Mouse (Mus musculus) heart, embryonic 13.5 days (tissue): ENCODE measurements around the gene Nmt1. TPM values are rescaled to one million over a fixed set of nuclear protein-coding genes. Genes with fewer than 3 reads are reported as not detected.

Experiments used
- ATAC-seq: fragments of 200-750 bp; cut with Nextera tagmentation; 2 replicates; pipeline ENCODE4 v1.8.0; 2017; ENCODE audit warnings: moderate TSS enrichment; ENCODE audit not compliant: insufficient number of reproducible peaks, low FRiP score, low TSS enrichment; ENCODE audit errors: extremely low read depth
- H3K27ac ChIP-seq: fragments of 300-500 bp; sonication (generic); replicated peaks from 2 replicates; pipeline ENCODE4 v1.5.1; 2015; ENCODE audit warnings: moderate library complexity, mild to moderate bottlenecking, inconsistent platforms
- H3K27me3 ChIP-seq: fragments of 300-500 bp; sonication (generic); replicated peaks from 2 replicates; pipeline ENCODE4 v1.6.1; 2015; ENCODE audit warnings: mild to moderate bottlenecking, inconsistent platforms
- H3K36me3 ChIP-seq: fragments of 300-500 bp; sonication (generic); 2 replicates; pipeline ENCODE4 v1.6.1; 2015; ENCODE audit warnings: mild to moderate bottlenecking, inconsistent platforms
- H3K4me1 ChIP-seq: fragments of 300-500 bp; sonication (generic); 2 replicates; pipeline ENCODE4 v1.6.1; 2015; ENCODE audit warnings: inconsistent platforms
- H3K4me2 ChIP-seq: fragments of 300-500 bp; sonication (generic); 2 replicates; pipeline ENCODE4 v1.6.1; 2015; ENCODE audit warnings: inconsistent platforms, mild to moderate bottlenecking, moderate library complexity
- H3K4me3 ChIP-seq: fragments of 300-500 bp; sonication (generic); 2 replicates; pipeline ENCODE4 v1.5.1; 2015; ENCODE audit warnings: moderate library complexity, mild to moderate bottlenecking, inconsistent platforms
- H3K9ac ChIP-seq: fragments of 300-500 bp; sonication (generic); 2 replicates; pipeline ENCODE4 v1.6.1; 2015; ENCODE audit warnings: inconsistent platforms, mild to moderate bottlenecking, moderate library complexity
- H3K9me3 ChIP-seq: fragments of 300-500 bp; sonication (generic); 2 replicates; pipeline ENCODE4 v1.6.1; 2016; ENCODE audit warnings: inconsistent platforms
- WGBS: fragments of 180-500 bp; shearing (Covaris S2); methylation state at CpG from one replicate; pipeline ENCODE4 v1.1.7; 2015; ENCODE audit warnings: mixed read lengths; 5-methylcytosine and 5-hydroxymethylcytosine counted together
- microRNA-seq: library from miRNA; unstranded; fragments of <30 nt; microRNA quantifications from one replicate; pipeline ENCODE4, GENCODE M21; 2016
- polyA plus RNA-seq: library from polyadenylated mRNA; unstranded; fragments of >200 nt; fragmentation: Nextera tagmentation; extraction: Ambion mirVana; gene quantifications from 2 replicates; pipeline ENCODE4 v1.2.1, GENCODE M21; 2015

Gene Nmt1
- polyA plus RNA-seq, 1 experiment from 2014 or later = 39.7 TPM

GRCm38 (mm10) chr11:103113771-103114170 lies 85.8 kb downstream of the Nmt1 start:
- H3K9me3 ChIP-seq = no peaks in the 10 kb centered on the region
- ATAC-seq = no peak
- WGBS = 79% methylated on average over 4 of the region's 4 CpGs

GRCm38 (mm10) chr11:103114270-103114943 lies 86.4 kb downstream of the Nmt1 start:
- peak overlapping the region; percentile 91 for H3K9ac ChIP-seq
- H3K4me3 ChIP-seq = peak overlapping the region; percentile 73
- peaks cover 3% of the 10 kb centered on the region; the same call in 1 of the 2 replicates for H3K27me3 ChIP-seq
- peak overlapping the region; percentile 82 for H3K4me2 ChIP-seq
- H3K4me1 ChIP-seq = peaks cover 42% of the 10 kb centered on the region
- 84% methylated on average over 11 of the region's 11 CpGs for WGBS
- H3K27ac ChIP-seq = peak overlapping the region; percentile 92
- no peaks in the 10 kb centered on the region for H3K36me3 ChIP-seq
- no peak for ATAC-seq
- H3K9me3 ChIP-seq = no peaks in the 10 kb centered on the region

More at GRCm38 (mm10) chr11:103113771-103114170, 85.8 kb downstream of the Nmt1 start:
- no peak overlapping the region for H3K4me2 ChIP-seq
- H3K27me3 ChIP-seq = peaks cover 3% of the 10 kb centered on the region; the same call in 1 of the 2 replicates
- no peak overlapping the region for H3K9ac ChIP-seq
- no peak overlapping the region for H3K4me3 ChIP-seq
- H3K27ac ChIP-seq = no peak overlapping the region
- no peaks in the 10 kb centered on the region for H3K36me3 ChIP-seq
- peaks cover 38% of the 10 kb centered on the region for H3K4me1 ChIP-seq

GRCm38 (mm10) chr11:103115163-103116007 lies 87.4 kb downstream of the Nmt1 start:
- Histone ChIP-seq H3K9ac (peak overlapping the region; percentile 91), H3K9me3 (no peaks in the 10 kb centered on the region)

GRCm38 (mm10) chr11:103116008-103116818 lies 88.2 kb downstream of the Nmt1 start, which contains the start of gene Hexim1:
Gene Hexim1 (plus strand): TSS chr11:103116231.
- ATAC-seq = peak; percentile 91
- Histone ChIP-seq H3K9me3 (no peaks in the 10 kb centered on the region), H3K4me2 (peak within 1 kb of the TSS; percentile 93), H3K9ac (peak within 1 kb of the TSS; percentile 92), H3K36me3 (no peaks in the 10 kb centered on the region), H3K27me3 (no peaks in the 10 kb centered on the region), H3K4me1 (peaks cover 43% of the 10 kb centered on the region), H3K27ac (peak within 1 kb of the TSS; percentile 92), H3K4me3 (peak within 1 kb of the TSS; percentile 73)
- under 1% methylated on average over 53 of the region's 53 CpGs for WGBS

More at GRCm38 (mm10) chr11:103115163-103116007, 87.4 kb downstream of the Nmt1 start:
- H3K27me3 ChIP-seq = peaks cover 3% of the 10 kb centered on the region; the same call in 1 of the 2 replicates
- peak overlapping the region; percentile 82 for H3K4me2 ChIP-seq
- WGBS = 1% methylated on average over 34 of the region's 34 CpGs
- H3K4me1 ChIP-seq = peaks cover 44% of the 10 kb centered on the region
- H3K36me3 ChIP-seq = no peaks in the 10 kb centered on the region
- H3K27ac ChIP-seq = peak overlapping the region; percentile 92
- peak overlapping the region; percentile 73 for H3K4me3 ChIP-seq
- ATAC-seq = peak; percentile 65

- Histone ChIP-seq H3K9ac (peak overlapping the region; percentile 92), H3K27ac (peak overlapping the region; percentile 88), H3K4me2 (peak overlapping the region; percentile 93), H3K4me1 (peaks cover 35% of the 10 kb centered on the region), H3K27me3 (no peaks in the 10 kb centered on the region), H3K36me3 (no peaks in the 10 kb centered on the region), H3K9me3 (no peaks in the 10 kb centered on the region), H3K4me3 (peak overlapping the region; percentile 73)
- WGBS = under 1% methylated on average over 35 of the region's 35 CpGs
- ATAC-seq = no peak
Observed at GRCm38 (mm10) chr11:103116959-103117590, 89.1 kb downstream of the Nmt1 start.

- no peak for ATAC-seq
- peaks cover 29% of the 10 kb centered on the region for H3K4me1 ChIP-seq
- H3K4me3 ChIP-seq = peak overlapping the region; percentile 73
- under 1% methylated on average over 38 of the region's 38 CpGs for WGBS
- H3K9ac ChIP-seq = peak overlapping the region; percentile 92
- peak overlapping the region; percentile 88 for H3K27ac ChIP-seq
- peak overlapping the region; percentile 93 for H3K4me2 ChIP-seq
- no peaks in the 10 kb centered on the region for H3K27me3 ChIP-seq
- H3K9me3 ChIP-seq = no peaks in the 10 kb centered on the region
- no peaks in the 10 kb centered on the region for H3K36me3 ChIP-seq
Observed at GRCm38 (mm10) chr11:103117591-103118009, 89.6 kb downstream of the Nmt1 start.

Small RNAs within 50 kb of the gene (microRNA-seq; reads per million reads assigned to microRNA genes)
- not detected for gene Mir6931

Other genes with a start within 250 kb of the Nmt1 start
- gene Gjc1, start 208.5 kb upstream of the Nmt1 start, polyA plus RNA-seq = 46.5 and 50.3 TPM in 2 replicates
- gene Higd1b, start 192.3 kb upstream of the Nmt1 start, polyA plus RNA-seq = not detected in 2 replicates
- 119 and 125 TPM in 2 replicates for gene Eftud2, start 147.2 kb upstream of the Nmt1 start, polyA plus RNA-seq
- gene Ccdc103, start 147.0 kb upstream of the Nmt1 start, polyA plus RNA-seq = 0.71 and 0.88 TPM in 2 replicates
- gene Fam187a, start 143.0 kb upstream of the Nmt1 start, polyA plus RNA-seq = not detected in 2 replicates
- 0.19 and 0.38 TPM in 2 replicates for gene Gfap, start 127.3 kb upstream of the Nmt1 start, polyA plus RNA-seq
- 7.0 and 7.3 TPM in 2 replicates for gene Kif18b, start 103.1 kb upstream of the Nmt1 start, polyA plus RNA-seq
- 0.71 and 0.74 TPM in 2 replicates for gene C1ql1, start 81.5 kb upstream of the Nmt1 start, polyA plus RNA-seq
- gene Dcakd, start 143 bp downstream of the Nmt1 start, polyA plus RNA-seq = 95.9 and 101 TPM in 2 replicates
- gene Plcd3, start 73.5 kb downstream of the Nmt1 start, polyA plus RNA-seq = 7.8 and 8.7 TPM in 2 replicates
- gene Acbd4, start 73.5 kb downstream of the Nmt1 start, polyA plus RNA-seq = 12.0 and 14.3 TPM in 2 replicates
- 2.8 and 3.0 TPM in 2 replicates for gene Hexim1, start 88.0 kb downstream of the Nmt1 start, polyA plus RNA-seq
- 5.7 and 6.2 TPM in 2 replicates for gene Hexim2, start 104.2 kb downstream of the Nmt1 start, polyA plus RNA-seq
- 2.0 and 2.6 TPM in 2 replicates for gene Fmnl1, start 142.9 kb downstream of the Nmt1 start, polyA plus RNA-seq
- gene 1700023F06Rik, start 180.4 kb downstream of the Nmt1 start, polyA plus RNA-seq = not detected in 2 replicates
- gene Spata32, start 190.2 kb downstream of the Nmt1 start, polyA plus RNA-seq = not detected in 2 replicates
- gene Map3k14, start 239.3 kb downstream of the Nmt1 start, polyA plus RNA-seq = 1.8 and 1.9 TPM in 2 replicates